Mouse (Mus musculus): Measurements from ENCODE around the gene Mertk. TPM values are rescaled to one million over a fixed set of nuclear protein-coding genes. Genes with fewer than 3 reads are reported as not detected.
"Not testable (repeated sequence)": the region's sequence is repeated elsewhere in the genome, so short reads cannot be mapped to it uniquely, and the experiment has no call there.

The Mertk gene
- polyA plus RNA-seq (2016; fragmentation: Nextera tagmentation; extraction: Ambion mirVana): 3.3 and 4.6 TPM in 2 replicates

- WGBS: under 1% methylated on average over 30 of the region's 30 CpGs
- H3K27ac ChIP-seq (replicated peaks): no peak within 1 kb of the TSS
These were observed at the start of gene Mertk for GRCm38 (mm10) chr2:128698693-128699181. Gene Mertk, plus strand, starts transcription at chr2:128698956.

GRCm38 (mm10) chr2:128680661-128681060, 18.1 kb upstream of the Mertk start:
- Histone ChIP-seq H3K4me1 (peaks cover 2% of the 10 kb centered on the region), H3K36me3 (peaks cover 73% of the 10 kb centered on the region), H3K4me3 (no peak overlapping the region), H3K27ac (replicated peaks) (no peak overlapping the region), H3K27me3 (no peaks in the 10 kb centered on the region), H3K9ac (replicated peaks) (no peak overlapping the region), H3K4me2 (replicated peaks) (no peak overlapping the region), H3K9me3 (no peaks in the 10 kb centered on the region)
- ATAC-seq (ENCODE audit: low FRiP score, low read depth): no peak
- WGBS: 82% methylated on average over 4 of the region's 4 CpGs

More at GRCm38 (mm10) chr2:128698693-128699181, at the start of gene Mertk:
- H3K4me1 ChIP-seq: peaks cover 18% of the 10 kb centered on the region
- peaks cover 35% of the 10 kb centered on the region for H3K27me3 ChIP-seq
- H3K9ac ChIP-seq (replicated peaks): peak within 1 kb of the TSS; percentile 60
- no peaks in the 10 kb centered on the region for H3K9me3 ChIP-seq
- H3K36me3 ChIP-seq: no peaks in the 10 kb centered on the region
- peak within 1 kb of the TSS; percentile 56 for H3K4me3 ChIP-seq
- ATAC-seq (ENCODE audit: low FRiP score, low read depth): peak; percentile 90
- peak within 1 kb of the TSS; percentile 87 for H3K4me2 ChIP-seq (replicated peaks)

DNA sequence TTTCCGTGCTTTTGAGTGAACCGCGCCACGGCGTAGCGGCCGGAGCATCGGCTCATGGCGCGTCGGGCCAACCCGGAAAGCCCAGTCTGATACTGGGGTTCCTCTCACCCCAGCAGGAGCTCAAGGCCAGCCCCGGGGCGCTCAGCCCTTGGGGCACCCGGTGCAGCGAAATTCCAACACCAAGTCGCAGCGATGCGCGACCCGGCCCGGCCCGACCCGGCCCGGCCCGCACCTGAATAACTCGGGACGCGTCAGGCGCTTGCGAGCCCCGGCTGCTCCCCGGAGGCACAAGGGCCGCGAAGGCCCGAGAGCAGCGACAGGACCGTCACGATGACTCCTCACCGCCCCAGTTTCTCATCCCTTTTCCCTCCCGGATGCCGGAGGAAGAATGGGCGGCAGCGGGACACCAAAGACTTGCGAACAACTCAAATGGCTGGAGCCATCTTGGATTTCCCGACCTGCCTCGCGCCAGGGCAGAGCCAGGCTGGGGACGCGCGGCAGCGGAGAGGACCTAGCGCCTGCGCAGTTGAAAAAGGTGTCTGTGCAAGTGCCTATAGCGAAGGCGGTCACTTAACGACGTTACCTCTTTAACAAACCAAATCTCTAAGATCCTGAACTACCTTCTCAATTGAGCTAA, 11.7 kb upstream of the Mertk start, which contains the start of gene Anapc1:
Gene Anapc1 (minus strand): TSS at position 471 of the 637 bp plus-strand sequence.
- no peaks in the 10 kb centered on the region for H3K27me3 ChIP-seq
- peak within 1 kb of the TSS; percentile 97 for H3K4me3 ChIP-seq
- under 1% methylated on average over 56 of the region's 58 CpGs for WGBS
- H3K4me2 ChIP-seq (replicated peaks): peak within 1 kb of the TSS; percentile 67
- H3K9ac ChIP-seq (replicated peaks): peak within 1 kb of the TSS; percentile 97
- H3K27ac ChIP-seq (replicated peaks): peak within 1 kb of the TSS; percentile 82
- H3K36me3 ChIP-seq: peaks cover 17% of the 10 kb centered on the region
- H3K9me3 ChIP-seq: no peaks in the 10 kb centered on the region
- peak; percentile 99 for ATAC-seq (ENCODE audit: low FRiP score, low read depth)
- H3K4me1 ChIP-seq: peaks cover 16% of the 10 kb centered on the region

GRCm38 (mm10) chr2:128687558-128688120, 11.1 kb upstream of the Mertk start:
- Histone ChIP-seq H3K36me3 (peaks cover 14% of the 10 kb centered on the region), H3K4me2 (replicated peaks) (peak overlapping the region; percentile 67), H3K4me1 (peaks cover 16% of the 10 kb centered on the region), H3K9ac (replicated peaks) (peak overlapping the region; percentile 97), H3K27ac (replicated peaks) (peak overlapping the region; percentile 82), H3K27me3 (no peaks in the 10 kb centered on the region), H3K4me3 (peak overlapping the region; percentile 97), H3K9me3 (no peaks in the 10 kb centered on the region)
- 49% methylated on average over 10 of the region's 10 CpGs for WGBS
- ATAC-seq (ENCODE audit: low FRiP score, low read depth): peak; percentile 75

DNA sequence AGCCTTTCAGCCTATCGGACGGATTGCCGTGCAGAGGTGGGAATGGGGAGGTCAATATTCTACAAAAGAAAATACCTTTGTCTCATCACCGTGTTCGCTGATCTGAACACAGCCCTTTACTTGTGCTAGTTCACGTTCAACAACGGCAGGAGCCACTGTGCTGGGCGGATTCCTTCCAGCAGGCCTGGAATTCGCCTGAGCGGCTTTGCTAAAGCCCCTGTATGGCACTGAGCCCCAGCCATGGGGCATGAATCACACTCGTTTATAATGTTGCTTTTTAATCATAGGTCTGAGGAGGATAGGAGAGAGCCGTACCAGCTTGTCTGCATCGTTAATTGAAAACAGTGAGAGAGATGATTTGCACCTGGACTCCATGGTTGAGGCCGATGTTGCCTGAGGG, 6.4 kb upstream of the Mertk start:
- Histone ChIP-seq H3K4me2 (replicated peaks) (no peak overlapping the region), H3K4me1 (peaks cover 5% of the 10 kb centered on the region), H3K4me3 (no peak overlapping the region), H3K9me3 (no peaks in the 10 kb centered on the region), H3K27ac (replicated peaks) (no peak overlapping the region), H3K27me3 (peaks cover 9% of the 10 kb centered on the region), H3K9ac (replicated peaks) (no peak overlapping the region), H3K36me3 (no peaks in the 10 kb centered on the region)
- no peak for ATAC-seq (ENCODE audit: low FRiP score, low read depth)
- WGBS: 79% methylated on average over 14 of the region's 14 CpGs

- H3K4me3 ChIP-seq: no peak overlapping the region
- H3K4me2 ChIP-seq (replicated peaks): no peak overlapping the region
- H3K27me3 ChIP-seq: peaks cover 14% of the 10 kb centered on the region
- no peak for ATAC-seq (ENCODE audit: low FRiP score, low read depth)
- H3K4me1 ChIP-seq: peaks cover 6% of the 10 kb centered on the region
- no peaks in the 10 kb centered on the region for H3K9me3 ChIP-seq
- WGBS: 93% methylated on average over 10 of the region's 10 CpGs
- no peaks in the 10 kb centered on the region for H3K36me3 ChIP-seq
- H3K27ac ChIP-seq (replicated peaks): no peak overlapping the region
- H3K9ac ChIP-seq (replicated peaks): no peak overlapping the region
These were observed 6.0 kb upstream of the Mertk start for GRCm38 (mm10) chr2:128692771-128693170.

GRCm38 (mm10) chr2:128693236-128693635, 5.5 kb upstream of the Mertk start:
- no peak for ATAC-seq (ENCODE audit: low FRiP score, low read depth)
- peaks cover 5% of the 10 kb centered on the region; the same call in 1 of the 2 replicates for H3K4me1 ChIP-seq
- 77% methylated on average over 4 of the region's 4 CpGs for WGBS

DNA sequence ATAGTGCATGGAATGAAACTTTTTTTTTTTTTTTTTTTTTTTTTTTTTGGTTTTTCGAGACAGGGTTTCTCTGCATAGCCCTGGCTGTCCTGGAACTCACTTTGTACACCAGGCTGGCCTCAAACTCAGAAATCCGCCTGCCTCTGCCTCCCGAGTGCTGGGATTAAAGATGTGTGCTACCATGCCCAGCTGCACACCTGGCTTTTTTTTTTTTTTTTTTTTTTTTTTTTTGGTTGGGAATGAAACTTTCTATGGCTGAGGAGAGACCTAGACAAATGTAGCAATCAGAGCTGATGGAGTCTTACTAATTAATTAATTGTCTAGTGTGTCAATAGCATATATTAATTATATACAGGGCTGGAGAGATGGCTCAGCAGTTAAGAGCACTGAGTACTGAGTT, 4.9 kb upstream of the Mertk start:
- not testable (repeated sequence) for H3K4me2 ChIP-seq (replicated peaks); H3K9me3 ChIP-seq; ATAC-seq (ENCODE audit: low FRiP score, low read depth); H3K9ac ChIP-seq (replicated peaks); H3K27ac ChIP-seq (replicated peaks); H3K4me3 ChIP-seq; H3K36me3 ChIP-seq
- Histone ChIP-seq H3K4me1 (peaks cover 11% of the 10 kb centered on the region), H3K27me3 (peaks cover 21% of the 10 kb centered on the region)
- 85% methylated on average over 3 of the region's 3 CpGs for WGBS

More at GRCm38 (mm10) chr2:128693236-128693635, 5.5 kb upstream of the Mertk start:
- H3K4me2 ChIP-seq (replicated peaks): no peak overlapping the region
- H3K36me3 ChIP-seq: no peaks in the 10 kb centered on the region
- peaks cover 15% of the 10 kb centered on the region for H3K27me3 ChIP-seq
- no peak overlapping the region for H3K4me3 ChIP-seq
- no peaks in the 10 kb centered on the region for H3K9me3 ChIP-seq
- H3K9ac ChIP-seq (replicated peaks): no peak overlapping the region
- no peak overlapping the region for H3K27ac ChIP-seq (replicated peaks)

GRCm38 (mm10) chr2:128694548-128694947, 4.2 kb upstream of the Mertk start:
- Histone ChIP-seq H3K27ac (replicated peaks) (no peak overlapping the region), H3K4me1 (peaks cover 18% of the 10 kb centered on the region), H3K27me3 (peaks cover 28% of the 10 kb centered on the region), H3K9me3 (no peaks in the 10 kb centered on the region), H3K4me3 (no peak overlapping the region), H3K4me2 (replicated peaks) (no peak overlapping the region), H3K36me3 (no peaks in the 10 kb centered on the region), H3K9ac (replicated peaks) (no peak overlapping the region)
- ATAC-seq (ENCODE audit: low FRiP score, low read depth): no peak

- no peak overlapping the region for H3K27ac ChIP-seq (replicated peaks)
- H3K27me3 ChIP-seq: peaks cover 35% of the 10 kb centered on the region
- 79% methylated on average over 3 of the region's 3 CpGs for WGBS
- ATAC-seq (ENCODE audit: low FRiP score, low read depth): no peak
- peaks cover 18% of the 10 kb centered on the region for H3K4me1 ChIP-seq
- no peak overlapping the region for H3K4me2 ChIP-seq (replicated peaks)
- H3K36me3 ChIP-seq: no peaks in the 10 kb centered on the region
- no peaks in the 10 kb centered on the region for H3K9me3 ChIP-seq
- no peak overlapping the region for H3K4me3 ChIP-seq
- no peak overlapping the region for H3K9ac ChIP-seq (replicated peaks)
These were observed 2.3 kb upstream of the Mertk start for GRCm38 (mm10) chr2:128696426-128696825.

DNA sequence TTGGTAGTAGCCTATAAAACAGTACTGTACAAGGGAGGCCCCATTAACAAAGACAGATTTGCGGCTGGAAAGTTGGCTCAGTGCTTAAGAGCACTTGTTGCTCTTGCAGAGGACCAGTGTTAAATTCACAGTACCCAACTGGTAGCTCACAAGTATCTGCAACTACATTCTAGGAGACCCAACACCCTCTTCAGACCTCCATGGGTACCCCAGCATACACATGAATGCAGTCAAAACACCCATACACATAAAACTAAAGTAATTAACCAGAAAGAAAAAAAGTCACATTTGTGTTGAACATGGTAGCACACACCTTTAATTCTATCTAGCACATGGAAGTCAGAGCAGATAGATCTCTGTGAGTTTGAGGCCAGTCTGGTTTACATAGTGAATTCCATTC, 1.7 kb upstream of the Mertk start:
- Histone ChIP-seq H3K27ac (replicated peaks) (no peak overlapping the region), H3K4me3 (no peak overlapping the region), H3K36me3 (no peaks in the 10 kb centered on the region), H3K4me2 (replicated peaks) (no peak overlapping the region), H3K4me1 (peaks cover 18% of the 10 kb centered on the region), H3K9ac (replicated peaks) (no peak overlapping the region), H3K27me3 (peaks cover 35% of the 10 kb centered on the region), H3K9me3 (no peaks in the 10 kb centered on the region)
- WGBS: 95% methylated on average over 1 of the region's 1 CpGs
- ATAC-seq (ENCODE audit: low FRiP score, low read depth): no peak

GRCm38 (mm10) chr2:128697566-128697965, 1.2 kb upstream of the Mertk start:
- Histone ChIP-seq H3K27ac (replicated peaks) (no peak overlapping the region), H3K36me3 (no peaks in the 10 kb centered on the region), H3K9me3 (no peaks in the 10 kb centered on the region), H3K9ac (replicated peaks) (no peak overlapping the region), H3K4me3 (no peak overlapping the region), H3K4me2 (replicated peaks) (peak overlapping the region; percentile 87), H3K4me1 (peaks cover 18% of the 10 kb centered on the region), H3K27me3 (peaks cover 35% of the 10 kb centered on the region)
- ATAC-seq (ENCODE audit: low FRiP score, low read depth): no peak
- WGBS: 62% methylated on average over 5 of the region's 5 CpGs

All from midbrain, embryonic 12.5 days (tissue).